Mouse (Mus musculus): ENCODE measurements around the gene Sfswap.
"Not testable (repeated sequence)": the region's sequence is repeated elsewhere in the genome, so short reads cannot be mapped to it uniquely, and the experiment has no call there.

Gene Sfswap

GRCm38 (mm10) chr5:129500722-129501634 lies at the start of gene Sfswap:
Sfswap (plus strand) TSS chr5:129501221.
- in situ Hi-C loops (cut with MboI; ENCODE audit: low sequenced_read_pairs) = no loop called here

- in situ Hi-C loops (cut with MboI; ENCODE audit: low sequenced_read_pairs) = no loop called here
Measured at GRCm38 (mm10) chr5:129452561-129452960, 48.5 kb upstream of the Sfswap start.

GRCm38 (mm10) chr5:129454802-129455528 lies 46.1 kb upstream of the Sfswap start:
- in situ Hi-C loops (cut with MboI; ENCODE audit: low sequenced_read_pairs) = no loop called here

- in situ Hi-C loops (cut with MboI; ENCODE audit: low sequenced_read_pairs) = no loop called here
Measured at GRCm38 (mm10) chr5:129455529-129455896, 45.5 kb upstream of the Sfswap start.

- in situ Hi-C loops (cut with MboI; ENCODE audit: low sequenced_read_pairs) = no loop called here
Measured at GRCm38 (mm10) chr5:129456579-129457140, 44.4 kb upstream of the Sfswap start.

GRCm38 (mm10) chr5:129458109-129458508 lies 42.9 kb upstream of the Sfswap start:
- in situ Hi-C loops (cut with MboI; ENCODE audit: low sequenced_read_pairs) = no loop called here

GRCm38 (mm10) chr5:129458541-129458940 lies 42.5 kb upstream of the Sfswap start:
- in situ Hi-C loops (cut with MboI; ENCODE audit: low sequenced_read_pairs) = no loop called here

- in situ Hi-C loops (cut with MboI; ENCODE audit: low sequenced_read_pairs) = no loop called here
Measured at GRCm38 (mm10) chr5:129460798-129461476, 40.1 kb upstream of the Sfswap start.

GRCm38 (mm10) chr5:129463648-129464047 lies 37.4 kb upstream of the Sfswap start:
- in situ Hi-C loops (cut with MboI; ENCODE audit: low sequenced_read_pairs) = not testable (repeated sequence)

- in situ Hi-C loops (cut with MboI; ENCODE audit: low sequenced_read_pairs) = no loop called here
Measured at GRCm38 (mm10) chr5:129465788-129466187, 35.2 kb upstream of the Sfswap start.

GRCm38 (mm10) chr5:129475532-129476045 lies 25.4 kb upstream of the Sfswap start:
- in situ Hi-C loops (cut with MboI; ENCODE audit: low sequenced_read_pairs) = no loop called here

- in situ Hi-C loops (cut with MboI; ENCODE audit: low sequenced_read_pairs) = no loop called here
Measured at GRCm38 (mm10) chr5:129489879-129490278, 11.1 kb upstream of the Sfswap start.

GRCm38 (mm10) chr5:129501671-129502070 lies 650 bp downstream of the Sfswap start:
- in situ Hi-C loops (cut with MboI; ENCODE audit: low sequenced_read_pairs) = no loop called here

- in situ Hi-C loops (cut with MboI; ENCODE audit: low sequenced_read_pairs) = no loop called here
Measured at GRCm38 (mm10) chr5:129506886-129507285, 5.9 kb downstream of the Sfswap start.

GRCm38 (mm10) chr5:129518180-129518579 lies 17.2 kb downstream of the Sfswap start:
- in situ Hi-C loops (cut with MboI; ENCODE audit: low sequenced_read_pairs) = no loop called here

GRCm38 (mm10) chr5:129518786-129519185 lies 17.8 kb downstream of the Sfswap start:
- in situ Hi-C loops (cut with MboI; ENCODE audit: low sequenced_read_pairs) = no loop called here

- in situ Hi-C loops (cut with MboI; ENCODE audit: low sequenced_read_pairs) = no loop called here
Measured at GRCm38 (mm10) chr5:129519591-129519990, 18.6 kb downstream of the Sfswap start.

- in situ Hi-C loops (cut with MboI; ENCODE audit: low sequenced_read_pairs) = no loop called here
Measured at GRCm38 (mm10) chr5:129521501-129521900, 20.5 kb downstream of the Sfswap start.

- in situ Hi-C loops (cut with MboI; ENCODE audit: low sequenced_read_pairs) = no loop called here
Measured at GRCm38 (mm10) chr5:129521913-129522312, 20.9 kb downstream of the Sfswap start.

GRCm38 (mm10) chr5:129523166-129523565 lies 22.1 kb downstream of the Sfswap start:
- in situ Hi-C loops (cut with MboI; ENCODE audit: low sequenced_read_pairs) = no loop called here

GRCm38 (mm10) chr5:129524751-129525150 lies 23.7 kb downstream of the Sfswap start:
- in situ Hi-C loops (cut with MboI; ENCODE audit: low sequenced_read_pairs) = no loop called here
